ENCODE assay signal across 30 mouse cellular contexts in the genomic region with DNA sequence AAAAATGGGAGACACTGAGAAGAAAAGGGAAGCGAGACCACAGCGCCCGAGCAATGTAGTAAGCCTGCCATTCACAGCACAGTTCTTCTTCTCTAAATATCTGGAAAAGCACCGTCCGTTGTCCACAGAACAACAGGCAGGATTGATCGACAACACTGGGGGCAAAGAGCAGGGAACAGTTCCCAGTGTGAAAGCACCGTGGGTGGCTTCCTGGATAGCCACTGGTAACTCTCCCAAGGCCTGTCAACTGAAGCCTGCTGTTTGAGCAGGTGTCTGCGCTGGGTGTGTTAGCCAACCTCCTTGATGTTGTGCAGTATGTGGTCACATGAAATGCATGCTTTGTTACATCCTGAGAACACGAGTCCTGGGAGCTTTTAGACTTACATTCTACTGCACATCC.
"Had no signal": no experiment of that assay in that cellular context is flagged by ENCODE, and none has a peak within 500 bp of the region (broad histone marks: within the 10 kb centered on the region; RNA-seq: fewer than 3 reads in every experiment).

No protein-coding gene starts in this region.

- H3K27me3 ChIP-seq: limb, embryonic 15.5 days; liver, embryonic 13.5 days; liver, embryonic 15.5 days; lung, embryonic 15.5 days; megakaryocyte, embryonic 14.5 days; midbrain, embryonic 15.5 days; neural tube, embryonic 12.5 days; neural tube, embryonic 13.5 days had no signal

- H3K4me2 ChIP-seq: limb, embryonic 12.5 days; limb, embryonic 13.5 days; limb, embryonic 15.5 days; liver, embryonic 11.5 days; liver, embryonic 13.5 days; liver, embryonic 15.5 days; lung, embryonic 14.5 days; lung, embryonic 15.5 days; midbrain, embryonic 11.5 days; midbrain, embryonic 12.5 days; midbrain, embryonic 13.5 days; midbrain, embryonic 15.5 days; neural tube, embryonic 12.5 days; neural tube, embryonic 13.5 days had no signal

- H3K9ac ChIP-seq: limb, embryonic 12.5 days; limb, embryonic 13.5 days; limb, embryonic 15.5 days; liver, embryonic 13.5 days; liver, embryonic 14.5 days; liver, embryonic 15.5 days; lung, embryonic 14.5 days; lung, embryonic 15.5 days; midbrain, embryonic 12.5 days; midbrain, embryonic 13.5 days; midbrain, embryonic 15.5 days; neural tube, embryonic 12.5 days; neural tube, embryonic 13.5 days had no signal

- H3K36me3 ChIP-seq: limb, embryonic 10.5 days; limb, embryonic 12.5 days; limb, embryonic 13.5 days; limb, embryonic 15.5 days; liver, embryonic 13.5 days; liver, embryonic 15.5 days; lung, embryonic 15.5 days; midbrain, embryonic 10.5 days; midbrain, embryonic 12.5 days; midbrain, embryonic 13.5 days; midbrain, embryonic 15.5 days; neural tube, embryonic 12.5 days; neural tube, embryonic 13.5 days had no signal

- H3K27ac ChIP-seq: left cerebral cortex, adult 2 months; limb, embryonic 10.5 days; limb, embryonic 12.5 days; limb, embryonic 13.5 days; limb, embryonic 15.5 days; liver, embryonic 13.5 days; liver, embryonic 14.5 days; liver, embryonic 15.5 days; lung, embryonic 15.5 days; macrophage; midbrain, embryonic 10.5 days; midbrain, embryonic 12.5 days; midbrain, embryonic 13.5 days; midbrain, embryonic 15.5 days; neural tube, embryonic 12.5 days; neural tube, embryonic 13.5 days had no signal

- H3K4me3 ChIP-seq: left cerebral cortex, adult 2 months; limb, embryonic 10.5 days; limb, embryonic 12.5 days; limb, embryonic 13.5 days; limb, embryonic 15.5 days; liver, embryonic 13.5 days; liver, embryonic 15.5 days; lung, embryonic 15.5 days; megakaryocyte, embryonic 14.5 days; midbrain, embryonic 10.5 days; midbrain, embryonic 12.5 days; midbrain, embryonic 13.5 days; midbrain, embryonic 15.5 days; myocyte; neural tube, embryonic 12.5 days; neural tube, embryonic 13.5 days had no signal

- H3K4me1 ChIP-seq: liver, embryonic 13.5 days; liver, embryonic 15.5 days; megakaryocyte, embryonic 14.5 days had no signal

- DNase-seq: left cerebral cortex, postnatal 4 days; liver, embryonic 13.5 days; lung, adult 18-20 months; lung, adult 2 months; lung, embryonic 14.5 days; lung, postnatal 10 days; lung, postnatal 14 days; lung, postnatal 36 days; lung, postnatal 4 days; midbrain, embryonic 14.5 days had no signal

- ATAC-seq: midbrain, embryonic 13.5 days; midbrain, embryonic 15.5 days; midbrain, embryonic 16.5 days had no signal

- H3K9me3 ChIP-seq: limb, embryonic 10.5 days; limb, embryonic 12.5 days; limb, embryonic 13.5 days; limb, embryonic 15.5 days; liver, embryonic 13.5 days; liver, embryonic 15.5 days; lung, embryonic 15.5 days; midbrain, embryonic 10.5 days; midbrain, embryonic 12.5 days; midbrain, embryonic 13.5 days; midbrain, embryonic 15.5 days; neural tube, embryonic 12.5 days; neural tube, embryonic 13.5 days had no signal
